Mouse (Mus musculus) bone marrow macrophage, adult 2 months (primary cell): ENCODE measurements around the gene Dnaja1. TPM values are rescaled to one million over a fixed set of nuclear protein-coding genes. Genes with fewer than 3 reads are reported as not detected.
A peak's percentile ranks its signal among the peaks of the same experiment; 100 is the strongest.

Experiments used
- H3K27ac ChIP-seq: 2 replicates; pipeline ENCODE4 v1.5.1; 2012; ENCODE audit warnings: low read depth, low read length; ENCODE audit not compliant: insufficient read depth
- H3K4me1 ChIP-seq: 2 replicates; pipeline ENCODE4 v1.6.1; 2012; ENCODE audit warnings: low read length; ENCODE audit not compliant: control insufficient read depth, insufficient read depth
- H3K4me3 ChIP-seq: 2 replicates; pipeline ENCODE4 v1.5.1; 2012; ENCODE audit warnings: mild to moderate bottlenecking, low read length, moderate library complexity; ENCODE audit not compliant: insufficient read depth
- CTCF ChIP-seq: IDR thresholded peaks from 2 replicates; pipeline ENCODE4 v1.5.1; 2012; ENCODE audit warnings: low read depth, mild to moderate bottlenecking, low read length, moderate library complexity
- POLR2A ChIP-seq: IDR thresholded peaks from 2 replicates; pipeline ENCODE4 v1.6.1; 2012; ENCODE audit warnings: mild to moderate bottlenecking, low read depth, low read length, borderline replicate concordance
- polyA plus RNA-seq: library from polyadenylated mRNA; stranded (reverse); fragments of >200 nt; gene quantifications from 2 replicates; pipeline ENCODE4 v1.2.4, GENCODE M21; 2012; ENCODE audit not compliant: missing spikeins, insufficient read depth, insufficient read length

The Dnaja1 gene
- 100 and 113 TPM in 2 replicates for polyA plus RNA-seq

- Histone ChIP-seq H3K4me3 (peak within 1 kb of the TSS; percentile 93), H3K4me1 (peaks cover 20% of the 10 kb centered on the region), H3K27ac (peak within 1 kb of the TSS; percentile 93)
- 0 out of 2 replicates have a peak, but pooled peaks have one; percentile 62 for TF ChIP-seq POLR2A
- TF ChIP-seq CTCF = no peak
Measured at GRCm38 (mm10) chr4:40722011-40722666, at the start of gene Dnaja1. TSS of gene Dnaja1 (plus strand) at chr4:40722150.

GRCm38 (mm10) chr4:40673526-40673925 lies 48.4 kb upstream of the Dnaja1 start:
- no peak for TF ChIP-seq POLR2A
- TF ChIP-seq CTCF = no peak
- Histone ChIP-seq H3K4me1 (no peaks in the 10 kb centered on the region), H3K4me3 (no peak overlapping the region), H3K27ac (no peak overlapping the region)

GRCm38 (mm10) chr4:40676338-40676737 lies 45.6 kb upstream of the Dnaja1 start:
- Histone ChIP-seq H3K4me3 (no peak overlapping the region), H3K4me1 (no peaks in the 10 kb centered on the region), H3K27ac (no peak overlapping the region)
- TF ChIP-seq CTCF (no peak), POLR2A (no peak)

- Histone ChIP-seq H3K27ac (no peak overlapping the region), H3K4me3 (no peak overlapping the region), H3K4me1 (no peaks in the 10 kb centered on the region)
- TF ChIP-seq CTCF (no peak), POLR2A (no peak)
Measured at GRCm38 (mm10) chr4:40677132-40677531, 44.8 kb upstream of the Dnaja1 start.

GRCm38 (mm10) chr4:40680250-40680860 lies 41.6 kb upstream of the Dnaja1 start:
- Histone ChIP-seq H3K4me1 (no peaks in the 10 kb centered on the region), H3K4me3 (no peak overlapping the region), H3K27ac (no peak overlapping the region)
- peak; percentile 81 for TF ChIP-seq CTCF
- no peak for TF ChIP-seq POLR2A

GRCm38 (mm10) chr4:40681908-40682307 lies 40.0 kb upstream of the Dnaja1 start:
- no peak overlapping the region for H3K27ac ChIP-seq
- no peaks in the 10 kb centered on the region for H3K4me1 ChIP-seq
- no peak for TF ChIP-seq POLR2A
- TF ChIP-seq CTCF = no peak
- H3K4me3 ChIP-seq = no peak overlapping the region

GRCm38 (mm10) chr4:40682359-40682758 lies 39.6 kb upstream of the Dnaja1 start:
- H3K4me3 ChIP-seq = no peak overlapping the region
- no peaks in the 10 kb centered on the region for H3K4me1 ChIP-seq
- TF ChIP-seq CTCF (no peak), POLR2A (no peak)
- H3K27ac ChIP-seq = no peak overlapping the region

GRCm38 (mm10) chr4:40683306-40683705 lies 38.6 kb upstream of the Dnaja1 start:
- Histone ChIP-seq H3K27ac (no peak overlapping the region), H3K4me1 (no peaks in the 10 kb centered on the region), H3K4me3 (no peak overlapping the region)
- TF ChIP-seq POLR2A = no peak
- no peak for TF ChIP-seq CTCF

- H3K4me1 ChIP-seq = no peaks in the 10 kb centered on the region
- no peak for TF ChIP-seq POLR2A
- no peak for TF ChIP-seq CTCF
- H3K27ac ChIP-seq = no peak overlapping the region
- H3K4me3 ChIP-seq = no peak overlapping the region
Measured at GRCm38 (mm10) chr4:40691100-40691499, 30.9 kb upstream of the Dnaja1 start.

- TF ChIP-seq POLR2A = no peak
- no peak for TF ChIP-seq CTCF
- H3K4me3 ChIP-seq = no peak overlapping the region
- no peak overlapping the region for H3K27ac ChIP-seq
- H3K4me1 ChIP-seq = peaks cover 33% of the 10 kb centered on the region
Measured at GRCm38 (mm10) chr4:40697059-40697458, 24.9 kb upstream of the Dnaja1 start.
